Mouse (Mus musculus) spleen, adult 12 weeks (tissue): ENCODE measurements at regions not wholly inside any gene's neighbourhood (a gene's known extent, or its start where the extent isn't known, plus 50 kb on each side); places are given as distances from the start of the nearest gene placed in this dataset.

ENCODE experiments used
- DNase-seq: peaks from one replicate; pipeline ENCODE4 v3.0.0; 2022; ENCODE audit warnings: low spot score

DNA sequence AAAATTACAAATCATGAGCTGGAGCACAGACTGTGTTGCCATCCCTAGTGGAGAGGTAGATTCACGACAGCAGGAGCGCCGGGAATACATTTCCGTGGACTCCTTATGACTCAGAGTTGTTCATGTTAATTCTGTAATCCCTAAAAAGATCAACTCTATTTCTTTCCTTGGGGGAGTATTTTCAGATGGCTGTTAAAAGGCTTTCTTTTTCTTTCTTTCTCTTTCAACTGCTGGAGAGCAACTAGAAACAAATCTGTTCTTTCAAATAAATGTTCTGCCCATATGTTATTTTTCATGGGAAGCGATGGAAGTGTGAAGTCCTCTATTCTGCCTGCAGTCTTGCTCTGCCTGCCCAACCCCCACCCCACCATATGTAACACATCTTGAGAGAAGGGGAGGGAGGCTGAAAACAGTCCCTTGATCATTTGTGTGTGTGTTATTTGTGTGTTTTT is 401.4 kb upstream of the Dcn start:
- no peak for DNase-seq

DNA sequence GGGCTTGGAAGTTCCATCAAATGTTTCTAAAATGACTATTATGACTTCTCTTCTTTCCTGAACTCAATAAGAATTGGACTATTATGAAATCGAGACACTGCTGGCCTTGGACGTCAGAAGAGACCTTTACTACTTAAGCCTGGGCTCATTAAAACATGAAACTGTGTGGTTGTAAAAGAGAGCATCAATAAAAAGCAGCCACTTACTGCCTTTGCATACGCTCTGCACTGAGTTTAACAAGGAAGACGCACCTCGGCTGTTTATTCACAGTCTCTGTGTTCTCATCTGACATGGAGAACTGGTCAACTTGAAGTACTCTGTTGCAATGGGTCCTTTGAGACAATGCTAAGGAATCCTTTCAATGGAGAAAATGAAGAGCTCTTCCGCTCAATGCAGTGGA is 399.8 kb upstream of the Dcn start:
- no peak for DNase-seq

DNA sequence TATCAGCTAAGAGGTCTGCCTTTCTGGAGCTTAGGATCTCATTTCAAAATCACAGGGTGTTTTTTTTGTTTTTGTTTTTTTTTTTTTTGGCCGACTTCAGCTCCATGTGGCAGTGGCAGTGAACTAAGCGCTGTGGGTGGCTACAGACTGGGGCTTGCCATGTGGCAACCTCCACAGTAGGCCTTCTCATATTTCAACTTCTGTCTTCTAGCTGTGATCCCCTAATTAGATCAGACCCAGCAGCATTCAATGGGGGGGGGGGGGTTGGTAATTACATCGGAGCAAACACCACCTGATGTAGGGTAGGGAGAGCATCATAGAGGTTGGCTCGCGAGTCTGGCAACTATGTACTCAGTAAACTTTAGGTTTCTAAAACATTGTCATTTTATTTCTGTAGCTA is 392.1 kb upstream of the Dcn start:
- DNase-seq = no peak

DNA sequence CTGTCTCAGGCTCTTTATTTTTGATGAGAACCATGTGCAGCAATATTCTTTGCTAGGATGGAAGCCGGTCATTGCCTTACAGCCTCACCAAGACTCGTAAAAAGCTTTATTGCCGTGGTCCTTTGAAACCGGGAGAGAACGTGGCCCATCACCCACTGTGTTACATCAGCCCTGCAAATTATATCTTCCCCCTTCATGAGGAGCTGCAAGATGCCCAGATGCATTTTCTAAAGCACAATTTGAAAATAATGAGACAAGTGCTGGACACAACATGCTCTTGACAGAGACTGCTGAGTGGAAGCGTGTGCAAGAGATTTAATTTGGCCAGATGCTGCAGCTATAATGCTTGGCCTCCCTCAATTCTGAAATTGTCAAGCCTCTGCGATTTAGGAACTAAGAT is 389.2 kb upstream of the Dcn start:
- no peak for DNase-seq

DNA sequence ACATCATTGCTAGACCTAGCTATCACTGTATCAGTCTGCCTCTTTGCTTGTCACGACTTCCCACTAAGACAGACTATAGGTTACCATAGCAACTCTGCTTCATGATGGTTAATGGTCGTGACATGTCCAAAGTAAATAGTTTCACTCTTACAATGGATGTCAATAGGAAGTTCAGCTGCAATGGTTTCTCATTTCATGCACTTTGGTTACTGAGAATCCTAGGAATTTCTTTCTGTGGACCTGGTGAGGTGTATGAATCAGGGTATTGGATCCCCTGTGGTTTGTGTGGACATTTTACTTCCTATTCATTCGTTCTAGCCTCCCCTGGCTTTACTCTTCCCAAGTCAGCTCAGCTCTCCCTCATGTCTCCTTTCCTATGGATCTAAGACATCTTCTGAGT is 385.5 kb upstream of the Dcn start:
- no peak for DNase-seq

DNA sequence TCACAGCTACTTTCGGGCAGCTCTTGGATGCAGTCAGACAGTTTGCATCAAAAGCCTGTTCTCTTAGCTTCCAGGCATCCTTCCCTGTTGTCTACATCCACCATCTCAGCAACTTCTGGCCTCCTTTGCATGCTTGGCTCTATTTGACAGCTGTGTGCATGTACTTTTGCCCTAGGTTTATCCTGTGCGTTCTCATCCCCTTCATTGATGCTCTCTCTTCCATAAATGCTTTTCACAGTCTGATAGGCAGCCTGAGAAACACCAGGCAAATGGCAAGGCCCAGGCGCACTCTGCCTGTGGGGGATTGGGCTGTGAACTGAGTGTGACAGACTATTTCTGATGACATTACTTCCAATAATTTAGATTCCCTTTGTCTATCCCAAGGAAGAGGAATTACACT is 364.9 kb upstream of the Dcn start:
- no peak for DNase-seq

DNA sequence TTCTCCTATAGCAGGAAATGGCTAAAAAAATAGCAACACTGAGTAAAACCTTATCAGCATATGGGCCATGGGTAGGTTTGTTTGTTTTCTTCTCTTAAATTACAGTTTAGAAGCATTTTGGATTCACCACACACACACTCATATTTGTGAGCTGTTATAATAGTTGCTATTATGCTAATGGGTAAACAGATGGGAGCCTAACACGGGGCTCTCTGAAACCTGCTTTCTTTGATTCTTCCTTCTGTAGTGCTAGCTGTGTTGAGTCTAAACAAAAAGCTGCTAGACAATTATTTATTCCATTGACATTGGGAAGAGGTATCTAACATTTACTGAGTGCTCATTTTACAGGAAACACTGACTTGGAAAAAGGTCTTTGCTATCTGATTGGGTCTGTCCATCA is 356.7 kb upstream of the Dcn start:
- DNase-seq = no peak

DNA sequence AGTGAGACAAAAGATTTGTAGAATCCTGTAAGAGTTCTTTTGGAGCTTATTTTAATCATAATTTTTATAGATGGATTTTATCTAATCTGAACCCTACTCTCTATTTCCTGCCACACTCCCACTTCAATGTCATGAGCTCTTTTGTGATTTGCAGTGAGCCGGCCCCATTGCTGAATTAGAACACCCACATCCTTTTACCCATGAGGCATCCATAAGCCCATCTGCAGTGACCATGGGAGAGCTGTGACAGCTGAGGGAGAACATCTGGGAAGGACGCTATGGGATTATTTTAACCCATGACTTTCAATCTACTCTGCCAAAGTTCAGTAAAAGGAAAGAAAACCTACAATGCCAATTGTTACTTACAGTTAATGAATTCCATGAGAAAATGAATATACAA is 337.8 kb upstream of the Dcn start:
- no peak for DNase-seq

DNA sequence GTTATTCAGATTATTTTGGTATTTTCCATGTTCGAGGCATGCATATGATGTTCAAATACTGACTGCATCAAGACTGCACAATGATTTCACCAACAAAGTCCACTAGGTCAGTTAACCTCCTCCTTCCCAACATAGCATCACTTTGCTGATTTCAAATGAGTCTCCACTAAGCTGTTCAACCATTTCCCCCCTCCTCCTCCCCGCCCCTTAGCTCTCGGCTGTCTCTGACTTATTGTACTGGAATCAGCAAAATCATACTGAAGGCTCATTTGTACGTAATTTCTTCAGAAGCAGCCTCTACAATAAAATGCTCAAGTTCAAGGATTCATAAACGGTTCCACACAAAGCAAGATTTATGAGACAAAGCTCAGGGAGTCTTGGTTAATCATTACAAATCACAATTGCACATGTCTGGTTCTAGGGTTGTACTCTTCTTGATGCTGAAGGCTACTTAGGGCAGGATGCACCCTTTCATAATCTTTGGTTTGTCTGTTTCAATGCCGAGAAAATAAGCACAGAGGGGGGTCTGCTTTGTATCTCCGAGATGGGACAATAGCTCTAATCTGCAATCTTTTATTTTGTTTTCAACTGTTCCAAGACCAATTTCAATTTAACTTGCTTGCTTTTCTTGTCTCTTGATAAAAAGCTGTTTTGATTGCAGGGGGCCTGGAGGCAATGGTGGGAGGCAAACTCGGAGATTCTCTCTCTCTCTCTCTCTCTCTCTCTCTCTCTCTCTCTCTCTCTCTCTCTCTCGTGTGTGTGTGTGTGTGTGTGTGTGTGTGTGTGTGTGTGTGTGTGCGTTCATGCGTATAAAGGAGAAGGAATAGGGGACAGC is 320.6 kb upstream of the Dcn start:
- no peak for DNase-seq

DNA sequence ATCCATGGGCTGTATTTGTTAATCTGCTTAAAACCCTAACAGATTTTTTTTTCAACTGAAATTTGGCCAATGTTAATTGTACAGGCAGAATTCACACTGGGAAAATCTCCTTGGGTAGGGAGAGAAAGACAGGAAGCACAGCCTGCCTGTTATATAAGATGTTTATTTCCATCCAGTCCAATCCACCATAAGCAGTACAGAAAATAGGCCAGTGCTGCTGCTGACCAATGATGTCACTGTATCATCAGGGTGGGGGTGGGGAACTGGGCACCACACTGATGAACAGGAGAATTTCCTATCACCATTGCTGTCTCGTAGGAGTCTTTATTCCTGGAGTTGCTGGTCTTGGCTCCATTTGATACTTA is 320.0 kb upstream of the Dcn start:
- DNase-seq = no peak

DNA sequence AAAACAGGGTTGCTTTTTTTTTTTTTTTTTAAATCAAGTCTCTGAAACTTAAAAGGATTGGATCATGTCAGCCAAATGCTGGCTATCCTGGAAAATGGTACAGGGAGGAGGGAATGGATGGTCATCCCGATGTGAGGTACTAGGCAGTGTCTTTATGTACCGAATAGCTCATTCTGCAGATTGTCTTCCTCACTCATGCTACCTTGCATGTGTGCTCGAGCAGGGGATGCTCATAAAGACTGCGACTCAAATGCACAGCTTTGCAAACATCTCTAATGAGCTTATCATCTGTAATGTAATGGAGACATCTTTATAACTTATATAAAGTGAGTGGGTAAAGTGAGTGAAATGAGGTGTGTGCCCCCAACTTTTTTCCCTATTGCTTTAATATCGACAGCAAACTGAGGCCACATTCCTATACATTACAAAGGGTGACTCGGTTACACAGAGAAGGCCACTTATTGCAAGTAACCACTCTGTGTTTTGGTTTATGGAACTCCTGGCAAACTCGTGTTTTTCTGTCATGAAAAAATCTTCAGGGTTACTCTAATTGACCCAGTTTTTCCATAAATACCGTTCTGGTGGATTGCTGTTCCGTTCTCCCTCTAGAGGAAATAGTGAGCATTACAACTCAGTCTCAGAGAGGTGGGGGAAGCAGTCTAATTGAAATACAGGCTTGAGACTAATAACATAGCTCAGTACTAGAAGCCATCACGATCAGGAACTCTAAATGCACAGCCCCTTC is 319.4 kb upstream of the Dcn start:
- DNase-seq = no peak

DNA sequence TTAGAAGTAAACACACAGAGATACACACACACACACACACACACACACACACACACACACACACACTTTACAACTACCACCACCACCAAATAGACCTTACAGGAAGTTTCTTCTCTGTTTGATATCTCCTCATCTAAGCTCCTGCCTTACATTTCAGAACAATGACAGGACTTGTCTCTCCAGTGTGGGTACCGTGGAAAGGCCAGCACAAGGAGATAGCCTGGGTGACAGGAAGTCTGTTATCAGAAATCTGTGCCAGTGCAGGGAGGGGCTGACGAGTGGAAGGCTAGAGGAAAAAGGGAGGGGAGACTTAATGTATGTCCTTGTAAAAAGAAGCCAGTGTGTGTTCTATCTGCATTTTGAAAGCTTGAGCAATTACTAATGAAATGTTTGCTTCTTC is 318.5 kb upstream of the Dcn start:
- no peak for DNase-seq

DNA sequence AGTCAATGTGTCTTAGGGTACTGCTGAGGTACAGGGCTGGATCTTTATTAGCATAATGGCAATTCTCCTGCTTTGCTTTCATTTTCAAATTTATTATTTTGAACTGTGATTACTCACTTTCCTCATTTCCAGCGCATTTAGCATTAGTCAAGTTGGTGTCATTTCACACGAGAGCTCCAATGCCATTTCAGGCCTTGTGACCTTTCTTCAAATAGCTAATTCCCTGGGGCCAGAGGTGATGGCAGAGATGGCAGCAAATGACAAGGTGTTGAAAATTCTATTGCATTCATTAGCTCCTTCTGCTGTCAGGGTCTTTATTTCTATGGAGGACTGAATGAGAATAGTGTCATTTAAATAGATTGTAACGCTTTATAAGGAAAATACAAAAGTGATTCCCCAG is 300.9 kb upstream of the Dcn start:
- DNase-seq = no peak

DNA sequence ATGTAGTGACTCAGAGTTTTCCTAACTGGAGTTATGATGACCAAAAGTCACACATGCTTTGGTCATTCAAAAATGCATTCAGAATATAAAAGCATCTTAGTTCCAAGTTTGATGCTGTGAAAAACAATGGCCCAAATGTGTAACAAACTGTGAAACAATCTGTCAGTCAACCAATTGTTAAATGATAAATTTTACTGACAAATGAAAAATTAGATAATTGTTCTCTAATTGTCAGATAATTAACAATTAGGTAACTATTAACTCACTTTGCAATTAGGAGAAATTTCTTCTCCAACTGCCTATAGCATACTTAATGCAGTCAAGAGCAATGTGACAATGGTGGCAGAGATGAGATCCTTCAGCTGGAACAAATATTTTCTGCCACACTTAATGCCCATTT is 289.7 kb upstream of the Dcn start:
- DNase-seq = no peak

DNA sequence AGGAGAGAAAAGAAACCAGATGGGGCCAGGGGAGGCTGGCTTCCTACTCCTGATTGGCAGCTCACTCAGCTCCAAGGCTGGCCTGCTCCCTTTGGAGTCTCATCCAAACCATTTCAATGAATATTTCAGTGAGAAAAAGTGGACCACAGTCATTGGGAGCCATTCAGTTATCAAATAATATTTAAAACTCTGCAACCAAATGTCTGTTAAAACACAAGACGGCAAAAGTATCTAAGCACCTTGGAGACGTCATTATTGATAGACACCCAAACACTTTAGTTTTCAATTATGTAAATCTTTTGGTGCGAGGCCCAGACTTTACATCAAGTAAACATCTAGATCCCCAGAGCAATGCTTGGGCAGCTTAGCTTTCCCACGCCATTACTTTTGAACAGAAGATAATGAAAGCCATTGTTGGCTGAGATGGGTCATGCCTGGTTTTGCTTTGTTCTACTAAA is 268.1 kb upstream of the Dcn start:
- DNase-seq = no peak

DNA sequence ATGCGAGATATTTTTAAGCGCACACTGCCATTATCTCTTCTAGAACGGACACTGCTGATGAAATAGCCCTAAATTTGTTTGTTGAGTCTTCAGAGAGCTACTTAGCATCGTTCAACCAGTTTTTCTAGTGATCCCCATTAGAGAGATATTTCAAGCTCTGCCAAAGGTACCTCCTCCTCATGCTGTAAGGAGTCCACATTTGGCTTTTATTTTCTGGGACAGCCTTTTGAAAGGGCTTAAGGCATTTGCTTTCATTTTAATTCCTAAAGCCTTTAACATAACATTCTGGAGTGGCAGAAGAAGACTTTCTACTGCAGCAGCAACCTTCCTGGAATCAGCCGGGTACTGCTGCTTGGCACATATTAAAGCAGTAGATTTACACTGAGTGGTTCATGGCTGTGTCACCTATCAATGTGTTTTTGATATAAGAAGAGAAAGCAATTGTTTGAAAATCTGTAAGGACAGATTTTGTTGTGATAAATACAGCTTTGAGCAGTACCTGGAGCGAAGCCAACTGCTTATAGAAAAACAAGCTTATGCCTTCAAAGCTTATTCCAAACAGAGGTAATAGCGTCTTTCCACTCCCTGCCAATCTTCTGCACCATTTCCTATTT is 267.5 kb upstream of the Dcn start:
- no peak for DNase-seq

DNA sequence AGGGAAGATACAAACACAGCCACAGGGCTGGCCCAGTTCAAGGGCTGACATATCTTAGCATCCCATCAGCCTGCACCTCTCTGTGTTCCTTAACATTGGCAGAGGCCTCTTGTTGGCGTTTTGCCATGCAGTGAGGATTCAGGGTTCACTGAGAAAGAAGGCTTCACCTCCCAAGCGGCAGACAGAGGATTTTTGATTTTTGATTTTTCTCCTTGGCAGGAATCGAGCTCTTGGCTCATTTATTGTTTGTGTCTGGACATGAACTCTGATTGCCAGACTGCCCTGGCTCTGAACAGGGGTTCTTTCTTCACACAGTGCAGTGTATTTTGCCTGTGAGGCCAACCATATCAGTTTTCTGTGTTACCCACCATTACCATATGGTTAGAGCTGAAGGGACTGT is 259.9 kb upstream of the Dcn start:
- DNase-seq = no peak

DNA sequence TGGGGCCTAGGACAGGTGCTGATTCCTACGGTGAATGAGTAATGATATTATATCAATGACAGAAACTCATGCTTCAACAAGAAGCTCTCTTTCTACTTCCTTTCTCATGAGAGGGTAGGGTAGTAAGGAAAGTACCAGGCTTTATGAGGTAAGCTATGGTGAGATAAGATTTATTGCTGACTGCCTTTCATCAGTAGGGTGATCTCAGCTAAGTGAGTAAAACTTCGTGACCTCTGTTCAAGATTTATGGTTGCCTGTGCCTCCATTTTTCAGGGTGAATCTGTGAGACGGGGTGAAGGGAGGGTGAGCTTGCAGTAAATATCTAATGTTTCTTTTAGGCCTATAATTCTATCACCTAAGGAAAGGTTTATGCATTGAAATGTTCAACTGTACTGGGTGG is 259.0 kb upstream of the Dcn start:
- no peak for DNase-seq

DNA sequence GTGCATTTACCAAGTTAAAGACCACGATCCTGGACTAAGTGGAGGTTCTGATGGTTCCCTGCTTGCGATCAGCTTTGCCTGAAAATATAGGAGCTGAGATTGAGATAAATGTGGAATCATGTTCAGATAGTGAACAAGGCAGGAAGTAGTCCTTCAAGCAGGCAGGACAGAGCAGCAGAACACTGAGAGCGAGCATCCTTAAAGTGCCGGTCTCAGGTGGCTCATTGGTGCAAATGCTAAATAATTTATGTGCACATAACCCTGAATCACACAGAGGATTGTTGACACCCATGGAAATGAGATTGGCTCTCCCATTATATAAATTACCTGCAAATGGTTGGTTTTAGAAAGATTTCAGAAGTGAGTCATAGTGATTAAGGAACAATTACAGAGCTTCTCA is 243.8 kb upstream of the Dcn start:
- no peak for DNase-seq

DNA sequence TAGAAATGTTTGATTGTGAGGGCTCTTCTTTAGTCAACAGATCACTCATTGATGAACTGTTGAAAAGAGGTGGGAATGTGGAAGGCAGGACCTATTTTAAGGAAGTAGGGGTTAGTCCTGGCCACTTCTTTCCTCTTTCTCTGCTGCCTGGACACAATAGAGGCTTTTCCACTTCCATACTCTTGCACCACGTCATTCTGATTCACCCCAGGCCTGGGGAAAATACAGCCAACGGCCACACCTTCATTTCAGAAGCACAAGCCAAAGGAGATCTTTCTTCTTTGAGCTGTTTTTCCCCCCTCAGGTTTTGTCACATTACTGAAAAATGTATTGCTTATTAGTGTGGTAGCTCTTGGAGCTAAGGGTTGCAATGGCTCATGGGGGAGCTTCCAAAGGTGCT is 237.9 kb upstream of the Dcn start:
- DNase-seq = no peak

DNA sequence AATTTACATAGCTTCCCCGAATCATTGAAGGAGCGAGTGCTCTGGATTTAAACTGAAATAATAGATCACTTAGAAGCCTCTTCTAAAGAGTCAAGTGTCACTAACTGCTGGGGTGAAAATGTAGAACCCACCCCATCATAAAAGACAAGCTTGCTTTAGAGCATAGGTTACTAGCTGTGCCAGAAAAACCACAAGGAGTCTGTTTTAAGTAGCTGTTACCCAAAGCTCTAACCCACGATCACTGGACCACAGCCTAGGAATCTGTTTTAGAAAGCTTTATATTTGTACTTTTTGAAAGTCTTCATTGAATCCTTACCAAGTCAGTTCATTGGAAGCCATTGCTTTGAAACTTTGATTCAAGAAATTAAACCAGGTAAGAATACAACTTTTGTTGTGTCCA is 233.7 kb upstream of the Dcn start:
- no peak for DNase-seq

DNA sequence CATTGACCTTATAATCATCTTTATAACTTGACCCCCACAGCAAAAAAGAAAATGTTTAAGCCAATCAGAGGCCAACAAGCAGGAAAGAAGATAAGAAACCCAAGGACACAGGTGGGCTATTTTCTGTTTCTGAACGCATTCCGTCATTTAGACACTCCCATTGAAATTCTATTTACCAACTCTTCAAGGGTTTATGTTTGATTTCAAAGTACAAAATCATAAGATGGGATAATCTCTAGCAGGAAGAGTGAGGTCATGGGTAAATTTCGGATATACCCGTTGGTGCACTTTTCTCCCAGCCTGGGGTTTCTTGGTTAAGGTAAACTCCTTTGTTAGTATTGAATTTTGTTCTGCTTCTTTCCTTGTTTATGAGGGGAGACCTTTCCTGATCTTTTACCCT is 230.9 kb upstream of the Dcn start:
- no peak for DNase-seq

DNA sequence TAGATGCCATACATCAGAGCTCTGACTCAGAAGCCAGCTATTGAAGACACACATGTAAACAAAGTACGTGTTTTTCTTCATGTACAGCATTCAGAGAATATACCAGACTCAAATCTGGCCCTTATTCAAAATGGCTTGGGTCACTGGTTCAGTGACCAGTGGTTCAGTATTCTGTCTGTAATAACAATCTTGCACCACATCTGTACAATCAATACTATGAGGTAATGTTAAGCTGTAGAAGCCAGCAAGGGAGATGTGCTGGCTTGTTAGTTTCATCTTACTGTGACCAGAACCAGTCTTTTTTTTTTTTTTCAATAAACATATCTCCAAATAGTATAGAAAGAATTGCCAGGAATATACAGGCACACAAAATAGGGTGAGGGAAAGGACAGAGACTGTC is 229.6 kb upstream of the Dcn start:
- DNase-seq = no peak
